Mouse (Mus musculus) A20 (cell line): ENCODE data around the gene Nox4.

Source experiments
- DNase-seq: peaks from one replicate; pipeline ENCODE4 v3.0.0-alpha.2; 2011; ENCODE audit warnings: low read depth, low spot score

The Nox4 gene

GRCm38 (mm10) chr7:87245856-87246579 is at the start of gene Nox4:
TSS of gene Nox4 (plus strand) at chr7:87246096.
- DNase-seq, result no peak

GRCm38 (mm10) chr7:87204751-87205150 is 41.1 kb upstream of the Nox4 start:
- DNase-seq, result no peak

- DNase-seq, result no peak
Measured at GRCm38 (mm10) chr7:87221712-87222111, 24.2 kb upstream of the Nox4 start.

DNA sequence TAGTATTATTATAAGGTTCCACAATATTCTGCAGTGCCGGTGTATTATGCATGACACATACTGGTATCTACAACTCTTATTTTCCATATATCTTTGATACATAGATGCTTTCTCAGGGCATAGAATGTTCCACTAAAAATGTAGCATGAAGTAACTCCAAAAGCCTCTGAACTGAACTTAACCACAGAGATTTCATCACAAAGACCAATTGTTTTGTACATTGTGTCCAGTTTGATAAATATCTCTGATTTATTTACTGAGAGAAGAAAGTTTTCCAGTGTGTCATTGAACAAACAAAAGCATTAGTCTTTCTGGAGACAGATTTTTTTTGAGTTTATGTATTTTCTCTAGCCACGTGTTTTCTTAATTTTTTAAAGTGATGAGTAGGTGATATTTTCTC is 23.1 kb upstream of the Nox4 start:
- no peak for DNase-seq

DNA sequence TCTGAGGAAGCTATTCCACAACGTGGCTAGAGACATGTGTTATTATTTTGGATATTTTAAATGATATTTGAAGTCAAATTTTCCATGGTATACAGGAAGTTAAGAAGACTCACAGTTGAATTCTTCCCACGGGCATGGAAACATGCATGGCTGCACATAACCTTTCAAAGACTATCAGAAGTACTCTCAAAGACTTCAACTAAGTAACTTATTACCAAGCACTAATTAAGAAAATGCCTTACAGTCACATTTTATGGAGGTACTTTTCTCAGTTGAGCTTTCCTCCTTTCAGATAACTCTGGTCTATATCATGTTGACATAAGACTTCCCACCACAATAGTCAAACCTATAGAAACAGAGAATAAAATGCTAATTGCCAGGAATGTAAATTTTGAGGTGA is 20.3 kb upstream of the Nox4 start:
- no peak for DNase-seq

DNA sequence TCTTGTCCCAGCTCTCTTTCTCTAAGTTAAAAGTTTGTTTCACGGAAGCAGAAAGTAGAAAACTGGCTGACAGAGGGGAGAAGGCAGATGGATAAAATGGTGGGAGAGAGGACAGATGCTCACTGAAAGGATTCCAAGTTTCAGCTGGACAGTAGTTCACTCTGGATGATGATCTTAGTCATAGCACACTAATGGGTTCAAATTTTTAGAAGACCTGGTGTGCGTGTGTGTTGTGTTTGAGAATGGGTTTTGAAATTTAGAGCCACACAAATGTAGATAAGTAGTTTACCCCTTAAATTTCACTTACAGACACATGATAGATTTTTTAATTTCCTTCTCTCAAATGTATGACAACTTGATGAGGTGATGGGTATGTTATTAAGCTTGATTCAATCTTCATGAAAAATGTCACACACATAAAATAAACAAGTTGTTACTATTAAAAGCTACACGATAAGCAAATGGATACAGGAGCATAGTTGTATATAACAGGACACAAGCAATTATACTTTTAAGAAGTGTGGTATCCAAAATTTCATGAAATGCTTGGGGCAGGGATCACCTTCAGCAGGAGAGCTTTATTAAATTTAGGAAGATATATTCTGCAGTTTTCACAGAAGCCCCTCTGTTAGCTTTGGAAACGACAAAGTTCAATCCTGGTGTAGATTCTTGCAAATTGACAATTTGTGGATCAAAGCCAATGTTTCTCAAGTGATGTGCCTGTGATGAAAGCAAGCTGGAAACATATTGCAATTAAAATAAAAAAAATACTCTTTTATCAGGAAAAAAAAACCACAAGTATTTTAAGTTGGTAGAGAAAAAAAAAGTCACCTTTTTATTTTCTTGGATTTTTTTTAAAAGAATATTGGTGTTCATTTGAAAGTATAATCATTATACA is 18.6 kb upstream of the Nox4 start:
- no peak for DNase-seq

DNA sequence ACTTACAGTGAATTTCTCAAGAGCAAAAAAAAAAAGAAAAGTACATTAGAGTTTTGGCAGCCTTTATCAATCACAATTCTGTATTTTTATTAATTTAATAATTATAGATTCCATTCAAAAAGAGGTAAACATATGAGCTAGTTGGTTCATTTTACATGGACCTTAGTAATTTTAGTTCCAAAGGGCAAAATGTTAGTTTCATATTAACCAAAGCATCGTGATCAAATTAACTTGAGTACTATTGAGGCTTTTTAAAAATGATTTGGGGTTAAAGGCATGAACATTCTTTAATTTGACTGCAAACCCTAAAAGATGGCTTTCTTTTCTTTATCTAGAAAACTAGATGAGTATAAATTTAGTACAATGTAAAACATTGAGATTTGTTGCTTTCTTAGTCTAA is 16.4 kb upstream of the Nox4 start:
- DNase-seq, result no peak

DNA sequence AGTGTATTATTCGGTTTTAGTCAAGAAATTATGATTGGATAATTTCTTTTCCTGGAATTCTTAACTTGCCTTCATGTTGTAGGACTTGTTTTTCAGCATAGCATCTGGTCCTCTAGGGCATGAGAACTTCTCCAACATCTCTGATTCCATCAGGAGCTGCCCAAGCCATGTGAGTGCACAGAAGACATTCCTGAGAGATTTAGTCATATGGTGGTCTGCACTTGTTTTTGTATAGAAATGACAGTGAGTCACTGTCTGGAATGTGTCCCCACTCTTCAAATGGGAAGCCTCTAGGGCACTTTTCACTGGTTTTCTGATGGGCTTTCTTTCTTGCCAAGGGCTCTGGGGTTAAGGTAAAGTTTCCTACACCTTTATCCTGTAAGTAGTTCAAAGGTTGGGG is 4.8 kb upstream of the Nox4 start:
- no peak for DNase-seq

DNA sequence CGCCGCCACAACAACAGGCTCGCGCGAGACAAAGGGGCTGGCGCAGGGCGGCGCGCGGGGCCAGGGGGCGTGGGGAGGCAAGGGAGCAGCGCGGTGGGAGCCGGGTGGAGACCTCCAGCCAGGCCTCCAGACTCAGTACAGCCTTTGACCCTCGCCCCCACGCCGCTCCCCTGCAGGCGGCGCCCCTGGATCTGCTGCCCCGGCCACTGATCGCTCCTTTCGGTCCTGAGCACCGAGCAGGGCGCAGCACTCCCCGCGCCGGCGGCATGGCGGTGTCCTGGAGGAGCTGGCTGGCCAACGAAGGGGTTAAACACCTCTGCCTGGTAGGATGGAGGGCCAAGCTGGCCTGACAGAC is 661 bp downstream of the Nox4 start:
- DNase-seq, result no peak

- DNase-seq, result no peak
Measured at GRCm38 (mm10) chr7:87246940-87247339, 1.0 kb downstream of the Nox4 start.

DNA sequence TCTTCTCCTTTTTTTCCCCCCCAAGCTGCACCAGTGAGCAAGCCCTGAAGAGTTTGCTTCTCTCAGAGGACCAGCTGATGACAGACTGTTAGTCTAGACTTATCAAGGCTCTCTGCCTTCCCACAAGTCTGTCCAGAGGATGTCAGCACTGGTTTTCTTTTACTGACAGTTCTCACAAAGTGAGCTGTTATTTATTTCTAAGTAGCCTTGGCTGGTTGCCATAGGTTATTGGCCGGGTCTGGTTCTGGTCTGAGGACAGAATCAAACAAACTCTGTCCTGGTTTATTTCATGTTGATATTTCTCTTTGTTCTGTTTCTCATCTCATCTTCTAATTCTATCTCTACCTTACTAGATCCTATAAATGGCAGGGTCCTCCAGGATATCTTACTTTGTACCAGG is 2.0 kb downstream of the Nox4 start:
- no peak for DNase-seq

DNA sequence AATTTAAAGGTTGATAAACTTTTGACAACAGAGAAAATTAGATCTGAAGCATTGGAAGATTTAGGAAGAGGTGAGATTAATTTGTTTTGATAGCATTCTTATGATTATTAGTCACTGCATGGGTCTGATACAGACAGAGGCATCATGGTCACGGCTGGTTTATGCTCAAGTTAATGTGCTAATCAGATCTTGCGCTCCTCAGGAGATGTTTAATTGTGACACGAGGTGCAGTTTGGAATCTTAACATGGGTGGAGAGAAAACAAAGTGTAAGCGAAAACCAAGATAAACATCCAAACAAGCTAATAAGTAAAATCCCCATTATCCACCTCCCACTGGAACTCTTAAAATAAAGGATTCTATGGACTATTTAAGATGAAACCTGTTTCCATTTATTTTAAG is 6.2 kb downstream of the Nox4 start:
- DNase-seq, result no peak

DNA sequence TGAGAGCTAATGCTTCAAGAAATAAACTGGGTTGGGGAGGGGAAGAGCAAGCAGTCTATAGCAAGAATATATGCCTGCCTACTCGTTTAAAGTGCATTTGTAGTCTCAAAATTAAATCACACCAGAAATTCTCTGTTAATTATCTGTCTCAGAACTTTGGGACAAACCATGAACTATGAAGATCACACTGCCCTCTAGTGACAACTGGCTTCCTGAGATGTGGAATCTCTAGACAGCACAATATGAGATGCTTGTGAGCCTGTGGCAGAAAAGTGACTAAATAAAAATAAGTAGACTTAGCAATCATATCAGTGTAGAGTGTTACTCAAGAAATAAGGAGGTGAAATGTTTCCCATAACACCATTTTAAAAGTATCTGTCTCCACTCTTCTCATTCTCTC is 31.3 kb downstream of the Nox4 start:
- no peak for DNase-seq

DNA sequence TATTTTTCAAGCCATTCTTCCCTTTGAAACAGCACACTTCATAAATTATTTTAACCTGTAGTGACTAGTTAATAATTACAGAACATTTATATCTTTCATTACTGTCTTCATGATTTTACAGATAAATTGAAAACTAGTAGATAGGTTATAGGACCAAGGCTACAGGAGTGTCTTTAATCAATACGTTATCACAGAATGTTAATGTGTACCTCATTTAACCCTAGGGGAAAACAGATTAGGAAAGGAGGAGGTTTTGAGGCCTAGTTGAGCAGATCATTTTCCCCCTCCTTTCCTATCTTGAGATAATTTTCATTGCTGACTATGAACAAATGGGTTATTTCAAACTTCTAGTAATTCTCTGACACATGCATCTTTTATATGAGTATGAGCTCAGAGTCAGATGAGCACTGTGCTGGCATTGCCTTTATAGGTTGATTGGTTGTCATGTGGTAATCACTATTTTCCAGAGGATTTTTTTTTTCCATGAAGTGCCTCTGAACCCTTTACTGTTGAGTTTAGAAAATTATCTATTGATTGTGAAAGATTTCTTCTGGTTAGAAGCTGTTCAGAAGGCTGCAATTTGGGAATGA is 57.9 kb downstream of the Nox4 start:
- no peak for DNase-seq

DNA sequence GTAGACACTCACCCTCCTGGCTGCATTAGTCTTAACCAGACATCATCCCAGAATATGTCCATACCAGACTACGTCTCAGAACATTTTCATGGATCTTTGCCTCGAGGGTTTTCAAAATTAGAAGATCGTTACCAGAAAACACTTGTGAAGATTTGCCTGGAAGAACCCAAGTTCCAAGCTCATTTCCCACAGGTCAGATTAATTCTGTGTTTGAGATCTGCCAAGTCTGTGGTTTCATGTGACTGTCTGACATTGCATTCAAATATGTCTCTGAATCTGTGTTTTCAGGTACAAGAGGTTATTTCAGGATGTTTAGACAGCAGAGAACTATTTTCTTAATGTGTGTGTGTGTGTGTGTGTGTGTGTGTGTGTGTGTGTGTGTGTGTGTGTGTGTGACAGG is 75.7 kb downstream of the Nox4 start:
- no peak for DNase-seq

GRCm38 (mm10) chr7:87322085-87322484 is 76.2 kb downstream of the Nox4 start:
- DNase-seq, result no peak

- no peak for DNase-seq
Measured at GRCm38 (mm10) chr7:87330782-87331558, 85.1 kb downstream of the Nox4 start.

DNA sequence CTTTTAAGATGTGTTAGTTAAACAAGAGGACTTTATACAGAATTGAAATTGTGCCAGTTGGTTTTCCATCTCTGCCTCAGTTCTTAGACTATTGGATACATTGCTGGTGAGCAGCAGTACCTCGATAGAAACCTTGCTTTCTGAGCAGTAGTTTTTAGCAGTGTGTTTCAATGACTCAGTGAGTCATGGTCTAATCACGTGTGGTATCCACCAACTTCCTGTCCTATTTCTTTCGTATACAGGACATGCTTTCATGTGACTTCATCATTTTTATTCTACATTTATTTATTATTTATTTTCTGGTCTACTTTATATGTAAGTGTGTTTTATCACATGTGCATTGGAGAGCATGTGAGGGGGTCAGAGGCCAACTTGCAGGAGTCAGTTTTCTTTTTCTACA is 99.7 kb downstream of the Nox4 start:
- no peak for DNase-seq

DNA sequence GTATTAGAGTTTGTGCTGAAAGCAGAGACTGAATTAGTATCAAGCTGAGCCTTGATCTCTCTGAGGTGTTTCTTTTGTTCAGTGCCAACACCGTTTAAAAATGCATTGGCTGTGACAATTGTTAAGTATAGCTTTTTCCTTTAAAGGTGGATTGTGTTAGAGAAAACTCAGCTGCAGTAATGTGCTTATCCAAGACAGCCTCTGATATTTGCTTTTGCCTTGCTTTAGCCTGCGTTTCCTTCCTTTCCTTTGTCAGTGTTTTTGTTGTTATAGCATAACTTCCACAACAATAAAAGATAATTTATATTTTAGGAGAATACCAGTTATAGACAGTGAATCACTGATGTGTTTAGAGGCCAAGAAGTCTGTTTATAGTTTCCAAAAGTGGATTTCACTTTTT is 106.9 kb downstream of the Nox4 start:
- DNase-seq, result no peak

- DNase-seq, result no peak
Measured at GRCm38 (mm10) chr7:87367834-87368233, 121.9 kb downstream of the Nox4 start.

DNA sequence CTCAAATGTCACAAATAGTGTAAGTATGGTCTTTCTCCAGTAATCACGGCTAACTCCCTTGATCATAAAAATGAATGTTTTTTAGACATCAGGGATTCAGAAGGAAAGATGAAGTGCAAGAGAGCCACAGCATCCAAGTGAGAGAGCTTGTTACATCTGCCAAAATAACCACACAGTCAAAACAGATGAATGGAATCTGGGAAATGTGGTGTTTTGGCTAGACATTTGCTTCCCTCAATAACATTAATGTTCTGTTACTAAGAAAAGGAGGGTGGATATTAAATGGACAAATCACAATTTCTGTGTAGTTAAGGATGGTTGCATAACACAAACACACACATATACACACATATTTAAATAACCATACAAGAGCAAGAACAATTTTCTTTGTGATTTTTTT is 123.2 kb downstream of the Nox4 start:
- no peak for DNase-seq

GRCm38 (mm10) chr7:87370789-87371188 is 124.9 kb downstream of the Nox4 start:
- no peak for DNase-seq
